Mouse (Mus musculus) kidney, embryonic 15.5 days (tissue): Measurements from ENCODE around the gene Ss18l1. TPM values are rescaled to one million over a fixed set of nuclear protein-coding genes. Genes with fewer than 3 reads are reported as not detected.

Experiments
- ATAC-seq: fragments of 200-750 bp; cut with Nextera tagmentation; replicated peaks from 2 replicates; pipeline ENCODE4 v1.8.0; 2017; ENCODE audit warnings: moderate TSS enrichment; ENCODE audit not compliant: low FRiP score
- H3K27ac ChIP-seq: fragments of 300-500 bp; sonication (generic); 2 replicates; pipeline ENCODE4 v1.5.1; 2015; ENCODE audit warnings: mild to moderate bottlenecking, inconsistent platforms
- H3K27me3 ChIP-seq: fragments of 300-500 bp; sonication (generic); 2 replicates; pipeline ENCODE4 v1.6.1; 2015; ENCODE audit warnings: inconsistent platforms
- H3K36me3 ChIP-seq: fragments of 300-500 bp; sonication (generic); 2 replicates; pipeline ENCODE4 v1.6.1; 2015; ENCODE audit warnings: inconsistent platforms
- H3K4me1 ChIP-seq: fragments of 300-500 bp; sonication (generic); 2 replicates; pipeline ENCODE4 v1.6.1; 2015; ENCODE audit warnings: inconsistent platforms
- H3K4me2 ChIP-seq: fragments of 300-500 bp; sonication (generic); 2 replicates; pipeline ENCODE4 v1.6.1; 2015; ENCODE audit warnings: moderate library complexity, mild to moderate bottlenecking, inconsistent platforms
- H3K4me3 ChIP-seq: fragments of 300-500 bp; sonication (generic); replicated peaks from 2 replicates; pipeline ENCODE4 v1.5.1; 2015; ENCODE audit warnings: mild to moderate bottlenecking, inconsistent platforms
- H3K9ac ChIP-seq: fragments of 300-500 bp; sonication (generic); 2 replicates; pipeline ENCODE4 v1.6.1; 2015; ENCODE audit warnings: mild to moderate bottlenecking, inconsistent platforms
- H3K9me3 ChIP-seq: fragments of 300-500 bp; sonication (generic); replicated peaks from 2 replicates; pipeline ENCODE4 v1.6.1; 2016; ENCODE audit warnings: inconsistent platforms
- WGBS: fragments of 180-500 bp; shearing (Covaris S2); methylation state at CpG from one replicate; pipeline ENCODE4 v1.1.7; 2015; ENCODE audit warnings: mixed read lengths; 5-methylcytosine and 5-hydroxymethylcytosine counted together
- polyA plus RNA-seq: library from polyadenylated mRNA; unstranded; fragments of >200 nt; fragmentation: Nextera tagmentation; extraction: Ambion mirVana; gene quantifications from 2 replicates; pipeline ENCODE4 v1.2.1, GENCODE M21; 2015

The Ss18l1 gene
- 6.3 and 6.4 TPM in 2 replicates for polyA plus RNA-seq

DNA sequence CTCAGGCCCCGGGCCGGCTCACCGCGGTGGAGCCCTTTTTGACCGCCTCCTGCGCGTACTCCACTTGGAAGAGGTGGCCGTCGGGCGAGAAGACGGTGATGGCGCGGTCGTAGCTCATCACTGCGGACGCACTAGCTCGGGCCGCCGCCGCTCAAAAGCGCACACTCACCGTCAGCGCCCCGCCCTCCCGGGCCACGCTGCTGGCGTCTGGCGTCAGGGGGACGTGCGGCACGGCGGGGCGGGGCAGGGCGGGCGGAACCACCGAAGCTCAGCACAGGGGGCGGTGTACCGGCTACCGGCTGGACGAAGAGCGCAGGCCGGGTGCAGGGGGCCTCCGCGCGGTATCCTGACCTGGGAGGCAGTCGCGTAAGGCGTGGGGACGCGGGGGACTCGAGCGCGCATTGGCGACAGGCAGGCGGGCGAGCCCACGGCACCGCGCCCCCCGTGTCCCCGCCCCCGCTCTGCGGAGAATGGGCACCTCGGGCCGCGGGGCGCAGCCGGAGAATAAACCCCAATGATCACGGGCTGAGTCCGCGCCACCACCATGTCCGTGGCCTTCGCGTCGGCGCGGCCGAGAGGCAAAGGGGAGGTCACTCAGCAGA is at the start of gene Ss18l1, which contains the start of gene Psma7:
Ss18l1 (plus strand) TSS at position 254 of the 602 bp plus-strand sequence.
Psma7 (minus strand) TSS at position 178 of the 602 bp plus-strand sequence.
- H3K4me2 ChIP-seq = peak within 1 kb of the TSS; percentile 93
- WGBS = 0% methylated on average over 78 of the region's 78 CpGs
- H3K9ac ChIP-seq = peak within 1 kb of the TSS; percentile 84
- peak within 1 kb of the TSS; percentile 97 for H3K27ac ChIP-seq
- H3K9me3 ChIP-seq = no peaks in the 10 kb centered on the region
- H3K36me3 ChIP-seq = peaks cover 31% of the 10 kb centered on the region
- H3K27me3 ChIP-seq = no peaks in the 10 kb centered on the region
- H3K4me3 ChIP-seq = peak within 1 kb of the TSS; percentile 99
- peak; percentile 94 for ATAC-seq
- peaks cover 41% of the 10 kb centered on the region for H3K4me1 ChIP-seq

GRCm38 (mm10) chr2:179993071-179993470 is 49.2 kb upstream of the Ss18l1 start:
- H3K4me2 ChIP-seq = no peak overlapping the region
- WGBS = 82% methylated on average over 5 of the region's 5 CpGs
- H3K9me3 ChIP-seq = no peaks in the 10 kb centered on the region
- H3K36me3 ChIP-seq = no peaks in the 10 kb centered on the region
- H3K27me3 ChIP-seq = no peaks in the 10 kb centered on the region
- ATAC-seq = no peak
- no peak overlapping the region for H3K4me3 ChIP-seq
- H3K9ac ChIP-seq = no peak overlapping the region
- H3K27ac ChIP-seq = no peak overlapping the region
- no peaks in the 10 kb centered on the region for H3K4me1 ChIP-seq

DNA sequence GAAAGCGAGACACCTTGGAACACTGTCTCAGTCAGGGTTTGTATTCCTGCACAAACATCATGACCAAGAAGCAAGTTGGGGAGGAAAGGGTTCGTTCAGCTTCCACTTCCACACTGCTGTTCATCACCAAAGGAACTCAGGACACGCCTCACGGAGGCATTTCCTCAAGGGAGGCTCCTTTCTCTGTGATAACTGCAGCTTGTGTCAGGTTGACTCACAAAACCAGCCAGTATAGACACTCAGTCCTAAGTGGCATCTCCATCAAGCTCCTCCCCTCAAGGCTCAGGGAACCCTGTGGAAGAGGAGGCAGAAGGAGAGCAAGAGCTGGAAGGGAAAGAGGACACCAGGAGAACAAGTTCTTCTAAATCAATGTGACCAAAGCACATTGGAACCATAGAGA is 43.9 kb upstream of the Ss18l1 start:
- H3K4me1 ChIP-seq = no peaks in the 10 kb centered on the region
- no peaks in the 10 kb centered on the region for H3K27me3 ChIP-seq
- no peak overlapping the region for H3K4me2 ChIP-seq
- H3K9me3 ChIP-seq = no peaks in the 10 kb centered on the region
- H3K9ac ChIP-seq = no peak overlapping the region
- no peak overlapping the region for H3K4me3 ChIP-seq
- ATAC-seq = no peak
- H3K36me3 ChIP-seq = no peaks in the 10 kb centered on the region
- WGBS = 70% methylated on average over 4 of the region's 4 CpGs
- no peak overlapping the region for H3K27ac ChIP-seq

- no peak overlapping the region for H3K27ac ChIP-seq
- 91% methylated on average over 9 of the region's 9 CpGs for WGBS
Observed at GRCm38 (mm10) chr2:180001635-180002034, 40.7 kb upstream of the Ss18l1 start.

DNA sequence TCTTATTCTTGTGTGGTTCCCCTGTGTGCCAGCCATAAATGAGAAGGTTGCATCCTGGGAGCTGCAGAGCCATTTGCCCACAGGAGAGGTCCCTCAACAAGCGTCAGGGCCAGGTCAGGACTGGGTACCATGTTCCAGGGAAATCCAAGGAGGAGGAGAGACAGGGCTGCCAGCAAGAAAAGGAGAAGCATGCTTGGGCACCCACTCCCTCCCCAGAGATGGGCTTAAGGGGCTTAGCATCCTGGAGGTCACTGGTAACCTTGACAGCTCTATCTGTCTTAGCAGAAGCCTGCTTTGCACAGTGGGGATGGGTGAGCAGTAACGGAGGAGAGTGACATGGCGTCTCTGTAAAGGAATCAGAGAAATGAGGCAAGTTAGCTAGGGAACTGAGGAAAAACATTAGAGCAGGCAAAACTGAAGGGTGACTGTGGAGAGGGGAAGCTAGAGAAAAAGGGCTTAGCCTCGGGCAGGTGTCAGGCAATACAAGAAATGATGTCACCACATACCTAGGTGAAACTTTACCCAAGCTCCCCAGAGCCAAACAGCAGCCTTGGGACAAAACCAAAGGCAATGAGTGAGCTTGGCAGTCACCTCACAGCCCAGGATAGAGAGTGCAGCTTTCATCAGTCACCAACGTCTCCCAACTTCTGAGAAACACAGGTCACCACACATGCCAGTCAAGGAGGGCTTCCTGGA is 36.5 kb upstream of the Ss18l1 start:
- no peak overlapping the region for H3K27ac ChIP-seq
- H3K27me3 ChIP-seq = no peaks in the 10 kb centered on the region
- no peak overlapping the region for H3K4me3 ChIP-seq
- H3K9ac ChIP-seq = no peak overlapping the region
- WGBS = 64% methylated on average over 5 of the region's 5 CpGs
- no peaks in the 10 kb centered on the region for H3K4me1 ChIP-seq
- H3K9me3 ChIP-seq = no peaks in the 10 kb centered on the region
- ATAC-seq = no peak
- no peak overlapping the region for H3K4me2 ChIP-seq
- no peaks in the 10 kb centered on the region for H3K36me3 ChIP-seq

More at GRCm38 (mm10) chr2:180001635-180002034, 40.7 kb upstream of the Ss18l1 start:
- Histone ChIP-seq H3K4me1 (no peaks in the 10 kb centered on the region), H3K36me3 (no peaks in the 10 kb centered on the region), H3K4me2 (no peak overlapping the region), H3K4me3 (no peak overlapping the region), H3K9me3 (no peaks in the 10 kb centered on the region), H3K27me3 (no peaks in the 10 kb centered on the region), H3K9ac (no peak overlapping the region)
- no peak for ATAC-seq

DNA sequence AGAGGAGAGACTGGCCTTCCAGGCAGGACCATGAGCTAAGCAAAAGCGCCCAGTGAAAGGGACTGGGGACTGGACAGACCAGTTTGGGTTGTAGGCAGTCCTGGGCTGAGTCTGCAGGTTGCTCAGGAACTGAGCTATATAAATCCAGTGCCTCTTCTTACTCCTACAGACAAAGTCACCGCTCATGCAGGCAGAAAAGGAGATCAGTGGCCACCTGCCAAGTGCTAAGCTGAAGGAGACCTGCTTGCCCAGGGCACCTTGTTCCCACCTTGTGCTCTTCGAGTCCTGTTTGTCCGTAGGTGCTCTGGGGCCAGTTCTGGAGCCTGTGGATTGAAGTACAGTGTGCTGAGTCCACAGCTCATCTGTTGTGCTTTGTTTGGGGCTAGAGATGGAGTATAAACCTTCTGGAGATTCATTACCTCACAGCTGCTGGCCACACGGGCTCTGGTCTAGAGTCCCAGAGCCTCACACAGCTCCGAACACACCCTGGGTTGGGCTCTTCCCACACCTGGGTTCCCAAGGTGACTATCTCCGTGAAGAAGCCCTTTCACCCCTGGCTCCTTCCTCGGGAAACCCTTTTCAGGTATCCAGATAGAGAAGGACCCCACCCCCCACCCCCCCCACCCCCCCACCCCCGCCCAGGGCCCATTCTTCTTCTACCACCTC is 35.8 kb upstream of the Ss18l1 start:
- Histone ChIP-seq H3K4me2 (no peak overlapping the region), H3K27ac (no peak overlapping the region), H3K4me1 (no peaks in the 10 kb centered on the region), H3K27me3 (no peaks in the 10 kb centered on the region), H3K9me3 (no peaks in the 10 kb centered on the region), H3K4me3 (no peak overlapping the region), H3K9ac (no peak overlapping the region), H3K36me3 (no peaks in the 10 kb centered on the region)
- ATAC-seq = no peak
- 51% methylated on average over 9 of the region's 9 CpGs for WGBS

DNA sequence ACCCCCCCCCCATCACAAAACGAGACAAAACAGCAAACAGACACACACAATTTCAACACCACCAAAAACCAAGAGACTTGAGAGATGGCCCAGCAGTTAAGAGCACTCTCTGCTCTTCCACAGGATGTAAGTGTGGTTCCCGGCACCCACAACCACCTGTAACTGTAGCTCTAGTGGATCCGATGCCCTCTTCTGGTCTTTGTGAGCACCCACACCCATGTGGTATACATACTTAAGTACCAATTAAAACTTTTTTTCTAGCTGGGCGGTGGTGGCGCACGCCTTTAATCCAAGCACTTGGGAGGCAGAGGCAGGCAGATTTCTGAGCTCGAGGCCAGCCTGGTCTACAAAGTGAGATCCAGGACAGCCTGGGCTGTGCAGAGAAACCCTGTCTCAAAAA is 31.6 kb upstream of the Ss18l1 start:
- Histone ChIP-seq H3K9ac (no peak overlapping the region), H3K4me1 (peaks cover 5% of the 10 kb centered on the region; the same call in 1 of the 2 replicates), H3K4me2 (no peak overlapping the region), H3K4me3 (no peak overlapping the region), H3K9me3 (no peaks in the 10 kb centered on the region), H3K27ac (no peak overlapping the region), H3K27me3 (no peaks in the 10 kb centered on the region), H3K36me3 (no peaks in the 10 kb centered on the region)
- WGBS = 91% methylated on average over 7 of the region's 7 CpGs
- no peak for ATAC-seq

DNA sequence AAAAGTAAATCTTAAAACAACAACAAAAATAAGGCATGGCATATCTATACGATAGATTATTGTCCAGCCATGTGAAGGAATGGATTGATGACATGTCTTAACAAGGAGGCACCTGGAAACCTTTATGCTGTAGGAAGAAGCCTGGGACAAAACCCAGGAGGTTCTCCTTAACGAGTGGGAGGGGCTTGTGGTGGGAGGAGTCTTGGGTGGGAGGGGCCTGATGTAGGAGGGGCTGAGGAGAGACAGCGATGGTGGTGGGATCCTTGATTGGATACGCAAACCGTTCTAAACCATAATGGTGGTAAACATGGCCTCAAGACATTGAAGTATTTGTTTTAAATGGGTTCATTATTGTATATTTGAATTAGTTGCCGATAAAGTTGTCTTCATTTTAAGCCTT is 30.9 kb upstream of the Ss18l1 start:
- no peaks in the 10 kb centered on the region for H3K27me3 ChIP-seq
- H3K4me1 ChIP-seq = peaks cover 5% of the 10 kb centered on the region; the same call in 1 of the 2 replicates
- H3K4me2 ChIP-seq = no peak overlapping the region
- 84% methylated on average over 6 of the region's 6 CpGs for WGBS
- H3K9ac ChIP-seq = no peak overlapping the region
- no peak overlapping the region for H3K27ac ChIP-seq
- no peak overlapping the region for H3K4me3 ChIP-seq
- no peaks in the 10 kb centered on the region for H3K9me3 ChIP-seq
- no peaks in the 10 kb centered on the region for H3K36me3 ChIP-seq
- ATAC-seq = no peak

- H3K27me3 ChIP-seq = peaks cover 6% of the 10 kb centered on the region; the same call in 1 of the 2 replicates
- no peak for ATAC-seq
- H3K27ac ChIP-seq = no peak overlapping the region
- no peak overlapping the region for H3K4me2 ChIP-seq
- H3K36me3 ChIP-seq = no peaks in the 10 kb centered on the region
- 72% methylated on average over 7 of the region's 7 CpGs for WGBS
- no peak overlapping the region for H3K9ac ChIP-seq
- H3K9me3 ChIP-seq = no peaks in the 10 kb centered on the region
- H3K4me1 ChIP-seq = peaks cover 27% of the 10 kb centered on the region
- no peak overlapping the region for H3K4me3 ChIP-seq
Observed at GRCm38 (mm10) chr2:180013686-180014085, 28.6 kb upstream of the Ss18l1 start.

DNA sequence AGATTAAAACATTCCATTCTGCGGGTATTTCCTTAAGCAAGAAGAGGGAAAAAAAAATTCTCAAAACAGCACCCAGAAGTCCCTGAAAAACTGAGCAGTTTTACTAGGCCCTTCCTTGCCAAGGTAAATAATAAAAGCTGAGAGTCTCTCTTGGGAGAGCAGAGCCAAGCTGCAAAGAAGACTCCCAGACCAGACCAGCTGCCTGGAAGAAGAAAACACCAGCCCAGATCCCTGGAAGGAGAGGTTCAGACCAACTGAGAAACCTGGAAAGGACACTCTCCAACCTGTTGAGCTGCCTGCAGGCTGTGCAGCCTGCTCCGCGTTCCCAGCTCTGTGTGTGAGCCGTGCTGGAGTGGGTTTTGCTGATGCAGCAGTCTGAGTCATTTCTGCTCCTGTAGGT is 24.7 kb upstream of the Ss18l1 start:
- H3K36me3 ChIP-seq = no peaks in the 10 kb centered on the region
- H3K9ac ChIP-seq = no peak overlapping the region
- H3K9me3 ChIP-seq = no peaks in the 10 kb centered on the region
- 0 out of 2 replicates have a peak overlapping the region, but pooled peaks have one; percentile 48 for H3K27ac ChIP-seq
- no peak overlapping the region for H3K4me3 ChIP-seq
- H3K4me2 ChIP-seq = no peak overlapping the region
- H3K27me3 ChIP-seq = peaks cover 34% of the 10 kb centered on the region
- no peak for ATAC-seq
- H3K4me1 ChIP-seq = peaks cover 32% of the 10 kb centered on the region
- 53% methylated on average over 4 of the region's 4 CpGs for WGBS

DNA sequence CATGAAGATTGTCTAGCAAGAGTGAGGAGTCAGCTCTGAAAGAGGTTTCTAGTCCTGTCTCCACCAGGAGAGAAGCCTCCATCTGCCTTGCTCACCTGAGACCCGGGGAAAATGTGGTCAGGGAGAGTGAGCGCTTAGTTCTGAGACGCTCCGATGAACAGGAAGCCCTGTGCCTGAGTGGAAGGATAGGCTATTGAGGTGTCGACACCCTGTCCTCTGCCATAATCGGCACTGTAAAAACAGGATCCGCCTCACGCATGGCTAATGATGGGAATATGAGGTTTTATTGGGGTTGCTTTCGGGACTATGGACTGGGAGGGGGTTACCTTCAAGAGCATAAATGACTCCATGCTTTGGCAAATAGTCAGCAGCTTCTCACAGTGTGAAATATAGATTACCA is 23.7 kb upstream of the Ss18l1 start:
- no peak overlapping the region for H3K4me2 ChIP-seq
- H3K27me3 ChIP-seq = peaks cover 44% of the 10 kb centered on the region
- H3K27ac ChIP-seq = no peak overlapping the region
- H3K9ac ChIP-seq = no peak overlapping the region
- WGBS = 30% methylated on average over 9 of the region's 9 CpGs
- H3K36me3 ChIP-seq = no peaks in the 10 kb centered on the region
- H3K4me1 ChIP-seq = peaks cover 32% of the 10 kb centered on the region
- no peak for ATAC-seq
- H3K9me3 ChIP-seq = no peaks in the 10 kb centered on the region
- no peak overlapping the region for H3K4me3 ChIP-seq

GRCm38 (mm10) chr2:180020091-180020661 is 22.1 kb upstream of the Ss18l1 start:
- 84% methylated on average over 7 of the region's 7 CpGs for WGBS
- peaks cover 44% of the 10 kb centered on the region for H3K27me3 ChIP-seq
- ATAC-seq = no peak
- no peak overlapping the region for H3K9ac ChIP-seq
- no peaks in the 10 kb centered on the region for H3K36me3 ChIP-seq
- no peak overlapping the region for H3K4me3 ChIP-seq
- H3K27ac ChIP-seq = no peak overlapping the region
- H3K9me3 ChIP-seq = no peaks in the 10 kb centered on the region
- peaks cover 32% of the 10 kb centered on the region for H3K4me1 ChIP-seq
- H3K4me2 ChIP-seq = no peak overlapping the region
